Mouse (Mus musculus) 3T3-L1 (cell line): Measurements from ENCODE around the gene Olfr1394.
"Not testable (repeated sequence)": the region's sequence is repeated elsewhere in the genome, so short reads cannot be mapped to it uniquely, and the experiment has no call there.

Experiments
- DNase-seq: peaks from one replicate; pipeline ENCODE4 v3.0.0-alpha.2; 2015; ENCODE audit warnings: low read depth, low spot score

The Olfr1394 gene

GRCm38 (mm10) chr11:49189737-49190136 is 35.6 kb downstream of the Olfr1394 start:
- DNase-seq = peak; percentile 83

DNA sequence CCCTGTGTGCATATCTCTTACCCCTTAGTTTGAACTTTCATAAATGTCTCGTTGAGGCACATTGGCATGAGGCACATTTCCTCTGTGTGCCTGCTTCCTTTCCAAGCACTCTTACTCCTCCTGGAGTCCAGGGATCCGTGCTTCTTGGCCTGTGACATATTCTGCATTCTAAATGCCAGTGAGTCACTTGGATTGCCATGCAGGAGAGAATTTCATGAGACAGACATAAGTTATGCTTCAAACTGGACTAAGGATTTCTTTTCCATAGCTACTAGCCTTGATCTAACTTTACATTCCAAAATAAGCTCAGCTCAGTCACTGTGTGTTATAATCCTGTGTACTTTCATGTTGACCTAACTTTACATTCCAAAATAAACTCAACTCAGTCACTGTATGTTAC is 36.9 kb downstream of the Olfr1394 start:
- peak; percentile 49 for DNase-seq

DNA sequence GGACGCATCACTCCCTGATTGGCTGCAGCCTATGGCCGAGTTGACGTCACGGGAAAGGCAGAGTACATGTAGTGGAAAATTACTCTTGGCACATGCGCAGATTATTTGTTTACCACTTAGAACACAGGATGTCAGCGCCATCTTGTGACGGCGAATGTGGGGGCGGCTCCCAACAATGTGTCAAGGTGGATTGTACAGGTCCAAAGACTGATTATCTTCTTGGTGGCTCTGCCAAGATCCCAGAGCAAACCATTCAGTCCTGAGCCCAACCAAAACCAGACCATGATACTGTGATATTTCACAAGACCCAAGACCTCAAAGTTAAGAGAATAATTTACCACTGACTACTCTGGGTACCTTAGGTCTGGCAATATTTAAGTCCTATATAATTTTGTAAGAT is 40.6 kb downstream of the Olfr1394 start:
- not testable (repeated sequence) for DNase-seq

DNA sequence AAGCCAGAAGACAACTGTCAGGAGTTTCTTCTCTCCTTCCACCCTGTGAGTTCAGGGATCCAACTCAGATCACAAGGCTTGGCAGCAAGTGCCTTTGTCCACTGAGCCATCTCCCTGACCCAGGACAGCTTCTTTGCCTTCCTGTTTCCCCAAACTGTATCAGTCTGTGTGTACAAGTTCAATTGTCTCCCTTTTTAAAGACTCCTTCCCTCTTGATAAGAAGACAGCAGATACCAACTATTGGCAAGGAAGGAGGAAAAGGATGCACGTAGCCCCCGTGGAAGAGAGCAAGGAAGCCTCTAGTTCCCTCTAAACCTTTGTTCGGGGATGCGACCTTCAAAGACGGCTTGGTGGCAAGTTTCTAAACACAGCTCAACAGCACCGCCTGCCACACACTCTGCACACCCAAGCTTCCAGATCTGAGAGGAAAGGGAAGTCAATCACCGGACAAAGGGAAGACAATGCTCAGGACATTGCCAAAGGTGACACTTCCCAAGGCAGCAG is 41.7 kb downstream of the Olfr1394 start:
- DNase-seq = no peak

- no peak for DNase-seq
Observed at GRCm38 (mm10) chr11:49200666-49201065, 46.5 kb downstream of the Olfr1394 start.

GRCm38 (mm10) chr11:49201142-49201541 is 47.0 kb downstream of the Olfr1394 start:
- no peak for DNase-seq

DNA sequence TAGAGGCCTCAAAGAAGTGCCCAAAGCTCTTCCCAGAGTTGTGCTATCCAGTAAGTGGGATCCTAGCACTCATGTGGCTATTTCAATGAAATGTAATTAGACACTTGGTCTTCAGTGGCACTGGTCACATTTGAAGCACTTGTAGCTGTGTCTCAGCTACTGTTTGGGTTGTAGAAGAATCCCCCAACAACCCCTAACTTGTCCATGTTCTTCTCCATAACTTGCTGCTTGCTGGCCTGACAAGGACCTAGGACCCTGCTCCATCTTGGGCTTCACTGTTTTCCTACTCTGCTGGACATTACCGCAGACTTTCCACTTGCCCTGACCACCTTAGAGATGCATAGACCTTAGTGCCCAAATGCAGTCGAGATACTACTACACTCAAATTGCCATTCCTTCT is 47.9 kb downstream of the Olfr1394 start:
- DNase-seq = no peak

DNA sequence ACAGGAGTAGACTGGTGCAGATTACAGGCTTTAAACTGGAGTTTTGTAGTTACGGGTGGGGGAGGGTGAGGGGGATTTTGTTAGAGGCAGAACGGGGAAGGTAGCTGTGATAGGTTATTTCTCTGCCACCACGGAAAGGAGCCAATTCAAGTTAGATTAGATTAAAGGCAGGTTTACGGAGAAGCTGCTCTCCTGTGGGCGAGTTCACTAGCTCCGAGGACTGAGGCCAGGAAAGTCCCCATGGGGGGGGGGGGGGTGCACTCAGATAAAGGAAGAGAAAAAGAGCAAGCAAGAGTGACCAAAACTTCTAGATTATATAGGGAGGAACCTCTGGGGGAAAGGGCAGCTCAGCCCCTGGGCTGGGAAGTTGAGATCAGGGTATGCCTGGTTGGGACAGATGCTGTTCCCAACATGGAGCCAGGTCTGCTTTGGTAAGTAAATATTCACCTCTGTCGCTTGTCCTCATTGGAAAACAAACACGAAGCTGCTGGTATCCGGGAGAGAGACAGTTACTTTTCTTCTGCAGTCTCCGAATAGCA is 48.4 kb downstream of the Olfr1394 start:
- DNase-seq = peak; percentile 55

DNA sequence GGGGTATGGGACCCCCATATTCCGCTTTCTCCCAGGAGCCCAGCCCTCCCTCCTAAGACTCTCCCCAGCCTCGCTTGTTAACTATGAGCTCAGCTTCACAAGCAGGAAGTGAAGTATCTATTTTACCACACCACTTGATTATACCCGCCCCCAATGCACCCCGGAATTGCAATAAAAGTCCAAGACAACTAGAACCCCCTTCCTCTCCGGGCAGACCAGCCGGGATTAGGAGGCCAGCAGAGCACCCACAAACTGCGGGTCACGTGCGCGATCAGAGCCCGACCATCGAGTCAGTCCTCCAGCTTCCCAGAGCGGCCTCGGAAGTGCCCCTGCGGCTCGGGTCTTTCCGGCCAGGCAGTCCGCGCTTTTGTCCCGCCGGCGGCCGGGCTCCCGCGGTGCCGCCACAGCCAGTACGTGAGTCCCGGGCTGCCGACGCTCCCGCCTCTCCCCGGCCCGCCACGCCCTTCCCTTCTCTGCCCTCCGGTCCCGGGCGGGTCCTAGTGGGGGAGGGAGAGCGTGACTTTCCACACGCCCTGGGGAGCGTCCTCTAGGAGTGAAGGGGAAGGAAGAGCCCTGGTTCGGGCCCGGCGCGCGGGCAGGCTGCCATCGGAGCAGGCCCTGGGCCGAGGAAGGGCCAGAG is 49.1 kb downstream of the Olfr1394 start, which contains the start of gene Zfp62:
Gene Zfp62 (plus strand): TSS at position 164 of the 640 bp plus-strand sequence.
- peak; percentile 93 for DNase-seq

DNA sequence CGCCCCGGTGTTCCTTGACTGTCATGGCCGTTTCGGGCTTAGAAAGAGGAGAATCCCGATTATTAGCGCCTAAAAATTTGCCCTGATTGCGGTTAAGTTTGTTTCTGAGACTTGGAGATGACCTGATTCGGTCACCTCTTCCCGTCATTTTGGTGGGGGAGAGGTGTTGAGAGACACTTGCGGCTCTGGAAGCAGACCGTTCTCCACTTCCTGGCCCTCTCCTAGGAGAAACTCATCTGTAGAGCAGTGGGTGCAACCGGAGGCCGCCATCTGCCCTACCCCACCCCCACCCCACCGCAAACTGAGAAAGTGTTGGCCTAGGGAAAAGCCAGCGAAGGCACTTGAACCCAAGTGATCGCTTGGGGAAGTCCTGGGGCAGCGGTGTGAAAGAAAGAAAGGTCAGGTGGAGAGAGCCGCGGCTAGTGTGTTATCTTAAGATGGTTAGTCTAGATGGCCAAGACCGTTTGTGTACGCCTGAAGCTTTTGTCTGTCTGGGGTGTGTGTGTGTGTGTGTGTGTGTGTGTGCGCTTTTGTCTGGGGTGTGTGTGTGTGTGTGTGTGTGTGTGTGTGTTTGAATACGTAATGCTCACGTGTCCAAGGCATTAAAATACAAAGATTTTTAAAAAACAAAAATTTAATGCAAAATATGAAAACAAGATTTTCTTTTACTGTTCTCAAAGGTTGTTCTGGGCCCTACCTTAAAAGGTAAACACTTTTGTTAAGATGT is 49.8 kb downstream of the Olfr1394 start:
- peak; percentile 72 for DNase-seq

GRCm38 (mm10) chr11:49205080-49205590 is 51.0 kb downstream of the Olfr1394 start:
- DNase-seq = no peak

DNA sequence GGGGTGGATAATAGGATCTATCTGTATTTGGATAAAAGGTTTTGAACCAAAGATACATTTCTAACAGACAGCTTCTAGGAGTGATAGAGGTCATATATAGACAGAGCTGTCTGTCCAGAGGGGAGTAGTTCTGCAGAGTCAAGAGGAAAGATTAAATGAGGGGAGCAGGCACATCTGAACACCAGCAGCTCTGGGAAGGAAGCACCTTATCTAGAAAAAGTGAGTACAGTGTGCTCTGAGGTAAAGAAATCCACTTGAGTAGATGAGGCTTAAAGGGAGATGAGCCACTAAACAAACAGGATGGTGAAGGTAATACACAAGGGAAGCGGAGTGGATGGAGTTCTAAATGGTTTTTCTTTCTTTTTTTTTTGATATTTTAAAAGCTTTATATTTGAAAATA is 53.3 kb downstream of the Olfr1394 start:
- DNase-seq = no peak
